Mouse (Mus musculus): ENCODE measurements around the gene Fndc9. TPM values are rescaled to one million over a fixed set of nuclear protein-coding genes. Genes with fewer than 3 reads are reported as not detected.
A peak's percentile ranks its signal among the peaks of the same experiment; 100 is the strongest.

Fndc9 gene
- polyA plus RNA-seq, 1 experiment from 2014 or later, result 10.0 TPM

DNA sequence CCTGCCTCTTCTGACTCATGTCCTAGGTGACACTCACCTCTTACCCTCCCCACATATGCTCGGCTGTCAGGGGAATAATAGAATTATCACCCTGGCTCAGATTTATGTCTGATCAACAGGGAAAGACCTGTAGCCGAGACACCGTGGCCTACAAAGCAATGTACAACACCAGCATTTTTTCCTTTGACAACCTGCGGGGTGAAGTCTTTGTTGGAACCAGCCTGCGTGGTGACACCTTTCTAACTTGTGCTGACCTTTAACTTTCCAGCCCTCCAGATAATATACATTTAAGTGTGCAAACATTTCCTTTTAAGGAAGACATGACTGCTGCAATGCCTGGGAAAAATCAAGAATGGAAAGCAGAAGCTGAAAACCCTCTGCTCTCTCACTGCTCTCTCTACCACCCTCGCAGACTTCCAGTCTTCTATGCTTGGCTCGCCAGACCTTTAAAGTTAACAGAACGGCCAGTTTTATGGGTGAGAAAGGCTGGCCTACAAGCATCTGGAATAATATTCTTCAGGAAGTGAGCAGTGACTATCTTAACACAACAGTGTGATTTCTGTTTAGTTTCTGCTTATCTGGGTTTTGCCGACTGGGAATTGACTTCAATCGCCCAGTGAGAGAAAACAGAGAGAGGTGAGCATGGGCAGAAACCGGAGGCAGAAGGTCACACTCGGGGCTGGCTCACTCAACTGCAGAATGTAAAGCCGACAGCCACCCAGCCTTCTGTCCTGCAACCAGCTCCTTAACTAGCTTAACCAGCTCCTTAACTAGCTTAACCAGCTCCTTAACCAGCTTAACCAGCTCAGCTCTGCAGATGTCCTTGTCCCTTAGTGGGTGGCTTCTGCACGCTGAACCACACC, 20.7 kb upstream of the Fndc9 start:
- no peaks in the 10 kb centered on the region for H3K36me3 ChIP-seq (replicated peaks)
- no peak overlapping the region for H3K4me3 ChIP-seq
- 77% methylated on average over 14 of the region's 14 CpGs for WGBS
- no peaks in the 10 kb centered on the region for H3K27me3 ChIP-seq (replicated peaks)
- no peak for ATAC-seq (replicated peaks)
- H3K9me3 ChIP-seq, result no peaks in the 10 kb centered on the region
- H3K27ac ChIP-seq, result peak overlapping the region; percentile 74
- no peak overlapping the region for H3K9ac ChIP-seq
- H3K4me1 ChIP-seq, result peaks cover 36% of the 10 kb centered on the region
- H3K4me2 ChIP-seq, result no peak overlapping the region

DNA sequence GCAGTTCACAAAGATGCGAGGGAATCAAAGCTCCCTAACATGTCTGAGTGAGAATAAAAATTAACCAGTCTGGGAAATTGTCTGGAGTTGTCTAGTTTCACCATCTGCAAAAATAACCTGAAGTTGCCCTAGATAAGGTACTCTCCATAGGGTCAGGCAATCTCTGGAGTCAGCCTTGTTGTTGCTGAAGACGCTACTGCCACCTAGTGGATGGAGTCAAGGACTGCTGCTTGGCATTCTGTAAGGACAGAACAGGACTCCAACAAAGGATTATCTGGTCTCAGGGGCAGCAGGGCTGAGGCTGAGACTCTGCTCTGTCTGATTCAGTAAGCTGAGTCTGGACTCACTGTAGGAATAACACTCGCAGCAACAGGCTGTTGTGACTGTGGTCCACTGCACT, 20.0 kb upstream of the Fndc9 start:
- Histone ChIP-seq H3K27me3 (replicated peaks) (no peaks in the 10 kb centered on the region), H3K4me3 (no peak overlapping the region), H3K27ac (peak overlapping the region; percentile 74), H3K9me3 (no peaks in the 10 kb centered on the region), H3K4me2 (no peak overlapping the region), H3K4me1 (peaks cover 44% of the 10 kb centered on the region), H3K9ac (no peak overlapping the region), H3K36me3 (replicated peaks) (no peaks in the 10 kb centered on the region)
- 23% methylated on average over 3 of the region's 3 CpGs for WGBS
- ATAC-seq (replicated peaks), result peak; percentile 46

DNA sequence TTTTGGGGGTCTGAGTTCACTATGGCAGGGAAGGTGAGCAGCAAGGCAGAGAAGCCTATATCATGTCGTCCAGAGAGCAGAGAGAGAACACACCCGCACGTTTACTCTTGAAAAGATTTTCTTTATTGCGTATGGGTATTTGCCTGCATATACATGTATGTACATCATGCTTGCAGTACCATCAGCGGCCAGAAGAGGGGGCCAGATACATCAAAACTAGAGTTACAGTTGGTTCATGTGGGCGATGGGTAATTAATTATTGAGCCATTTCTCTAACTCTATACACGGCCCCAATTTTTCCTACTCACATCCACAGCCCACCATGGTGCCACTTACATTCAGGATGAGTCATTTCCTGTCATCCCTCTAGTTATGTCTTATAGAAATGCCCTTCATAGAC, 18.7 kb upstream of the Fndc9 start:
- Histone ChIP-seq H3K4me3 (no peak overlapping the region), H3K27me3 (replicated peaks) (no peaks in the 10 kb centered on the region), H3K9me3 (no peaks in the 10 kb centered on the region), H3K36me3 (replicated peaks) (no peaks in the 10 kb centered on the region), H3K27ac (peak overlapping the region; percentile 90; the same call in 1 of the 2 replicates), H3K9ac (no peak overlapping the region), H3K4me1 (peaks cover 45% of the 10 kb centered on the region), H3K4me2 (no peak overlapping the region)
- WGBS, result 77% methylated on average over 7 of the region's 7 CpGs
- no peak for ATAC-seq (replicated peaks)

- WGBS, result 78% methylated on average over 9 of the region's 9 CpGs
- Histone ChIP-seq H3K36me3 (replicated peaks) (peaks cover 8% of the 10 kb centered on the region), H3K9me3 (no peaks in the 10 kb centered on the region), H3K27ac (peak overlapping the region; percentile 90), H3K27me3 (replicated peaks) (no peaks in the 10 kb centered on the region), H3K9ac (no peak overlapping the region), H3K4me2 (no peak overlapping the region), H3K4me1 (peaks cover 45% of the 10 kb centered on the region), H3K4me3 (no peak overlapping the region)
- ATAC-seq (replicated peaks), result no peak
Measured at GRCm38 (mm10) chr11:46217686-46218085, 17.6 kb upstream of the Fndc9 start.

DNA sequence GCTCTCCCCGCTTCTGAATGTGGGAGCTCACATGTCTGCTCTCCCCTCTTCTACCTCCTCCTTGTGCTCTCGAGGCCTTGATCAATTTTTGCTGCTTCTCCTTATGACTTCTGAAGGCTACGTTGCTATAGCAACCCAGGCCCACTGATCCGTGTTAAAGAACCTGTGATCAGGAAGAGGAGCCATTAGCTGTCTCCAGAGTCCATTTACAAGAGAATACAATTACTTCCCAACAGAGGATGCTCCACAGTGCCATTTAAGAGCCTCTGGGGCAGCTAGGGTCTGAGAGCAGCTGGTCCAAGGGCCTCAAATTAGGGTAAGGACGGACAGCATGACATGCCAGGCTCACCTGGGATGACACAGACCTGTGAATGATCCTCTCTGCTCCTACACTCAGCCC, 16.7 kb upstream of the Fndc9 start:
- Histone ChIP-seq H3K4me3 (no peak overlapping the region), H3K9me3 (no peaks in the 10 kb centered on the region), H3K27ac (peak overlapping the region; percentile 90), H3K4me1 (peaks cover 45% of the 10 kb centered on the region), H3K27me3 (replicated peaks) (no peaks in the 10 kb centered on the region), H3K36me3 (replicated peaks) (peaks cover 11% of the 10 kb centered on the region), H3K4me2 (no peak overlapping the region), H3K9ac (no peak overlapping the region)
- peak; percentile 73 for ATAC-seq (replicated peaks)
- 11% methylated on average over 5 of the region's 5 CpGs for WGBS

DNA sequence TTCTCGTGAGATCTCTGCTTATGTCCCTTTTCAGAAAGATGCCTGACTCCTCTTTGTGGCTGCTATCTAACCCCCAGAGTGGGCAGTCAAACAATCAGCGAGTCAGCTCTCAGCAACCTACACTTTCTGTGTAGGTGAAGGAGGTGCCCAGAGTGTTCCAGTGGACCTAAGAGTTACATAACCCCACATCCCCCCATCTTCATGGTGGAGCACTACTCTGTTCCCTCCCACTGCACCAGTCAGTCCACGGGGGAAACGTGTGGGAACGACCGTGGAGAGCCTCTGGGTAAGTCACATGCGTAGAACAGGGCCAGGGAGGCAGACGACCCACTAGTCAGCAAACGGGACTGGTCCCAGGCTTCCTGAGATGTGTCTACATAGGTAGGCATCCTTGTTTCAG, 16.0 kb upstream of the Fndc9 start:
- Histone ChIP-seq H3K4me1 (peaks cover 45% of the 10 kb centered on the region), H3K27ac (peak overlapping the region; percentile 90), H3K4me3 (no peak overlapping the region), H3K9ac (no peak overlapping the region), H3K27me3 (replicated peaks) (no peaks in the 10 kb centered on the region), H3K36me3 (replicated peaks) (peaks cover 11% of the 10 kb centered on the region), H3K4me2 (no peak overlapping the region), H3K9me3 (no peaks in the 10 kb centered on the region)
- 75% methylated on average over 9 of the region's 9 CpGs for WGBS
- ATAC-seq (replicated peaks), result 0 out of 2 replicates have a peak, but pooled peaks have one; percentile 12

- H3K4me1 ChIP-seq, result peaks cover 38% of the 10 kb centered on the region
- no peak overlapping the region for H3K9ac ChIP-seq
- no peak overlapping the region for H3K4me2 ChIP-seq
- peaks cover 11% of the 10 kb centered on the region for H3K36me3 ChIP-seq (replicated peaks)
- no peaks in the 10 kb centered on the region for H3K27me3 ChIP-seq (replicated peaks)
- 34% methylated on average over 2 of the region's 2 CpGs for WGBS
- peak; percentile 21; the same call in 1 of the 2 replicates for ATAC-seq (replicated peaks)
- peak overlapping the region; percentile 90 for H3K27ac ChIP-seq
- H3K9me3 ChIP-seq, result no peaks in the 10 kb centered on the region
- no peak overlapping the region for H3K4me3 ChIP-seq
Measured at GRCm38 (mm10) chr11:46220211-46220610, 15.1 kb upstream of the Fndc9 start.

- Histone ChIP-seq H3K9me3 (no peaks in the 10 kb centered on the region), H3K27me3 (replicated peaks) (no peaks in the 10 kb centered on the region), H3K36me3 (replicated peaks) (peaks cover 11% of the 10 kb centered on the region), H3K27ac (no peak overlapping the region), H3K4me3 (no peak overlapping the region), H3K9ac (no peak overlapping the region), H3K4me1 (peaks cover 19% of the 10 kb centered on the region), H3K4me2 (no peak overlapping the region)
- no peak for ATAC-seq (replicated peaks)
- WGBS, result 81% methylated on average over 2 of the region's 2 CpGs
Measured at GRCm38 (mm10) chr11:46223575-46223974, 11.8 kb upstream of the Fndc9 start.

DNA sequence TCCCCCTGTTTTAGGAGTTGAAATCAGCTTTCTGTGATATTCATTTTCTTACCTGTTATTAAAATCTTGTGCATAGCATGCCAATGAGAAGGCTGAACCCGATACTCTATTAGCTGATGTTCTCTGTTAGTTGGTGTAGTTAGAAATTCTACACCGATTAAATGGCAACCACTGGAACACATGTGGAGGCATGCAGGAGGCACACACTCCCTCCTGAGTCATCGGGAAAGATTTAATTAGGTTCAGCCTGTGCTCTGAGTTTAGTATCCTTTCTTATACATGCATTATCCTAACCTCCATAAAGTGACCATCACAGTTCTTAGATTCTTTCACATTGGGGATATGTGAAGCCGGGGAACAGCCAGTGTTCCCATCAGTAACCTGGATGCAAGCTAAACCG, 10.0 kb upstream of the Fndc9 start:
- Histone ChIP-seq H3K4me1 (peaks cover 2% of the 10 kb centered on the region), H3K9me3 (no peaks in the 10 kb centered on the region), H3K36me3 (replicated peaks) (peaks cover 11% of the 10 kb centered on the region), H3K4me3 (no peak overlapping the region), H3K27me3 (replicated peaks) (no peaks in the 10 kb centered on the region), H3K27ac (no peak overlapping the region), H3K4me2 (no peak overlapping the region), H3K9ac (no peak overlapping the region)
- WGBS, result 90% methylated on average over 5 of the region's 5 CpGs
- ATAC-seq (replicated peaks), result no peak

GRCm38 (mm10) chr11:46230184-46230583, 5.1 kb upstream of the Fndc9 start:
- Histone ChIP-seq H3K36me3 (replicated peaks) (no peaks in the 10 kb centered on the region; the same call in 1 of the 2 replicates), H3K9ac (no peak overlapping the region), H3K4me1 (peaks cover 9% of the 10 kb centered on the region), H3K4me2 (no peak overlapping the region), H3K27me3 (replicated peaks) (no peaks in the 10 kb centered on the region), H3K27ac (no peak overlapping the region), H3K9me3 (no peaks in the 10 kb centered on the region), H3K4me3 (no peak overlapping the region)
- 66% methylated on average over 6 of the region's 6 CpGs for WGBS
- ATAC-seq (replicated peaks), result no peak

GRCm38 (mm10) chr11:46232803-46233202, 2.5 kb upstream of the Fndc9 start:
- no peak overlapping the region for H3K4me3 ChIP-seq
- no peaks in the 10 kb centered on the region for H3K9me3 ChIP-seq
- peaks cover 7% of the 10 kb centered on the region; the same call in 1 of the 2 replicates for H3K36me3 ChIP-seq (replicated peaks)
- H3K4me2 ChIP-seq, result no peak overlapping the region
- H3K27ac ChIP-seq, result no peak overlapping the region
- 87% methylated on average over 4 of the region's 4 CpGs for WGBS
- peaks cover 29% of the 10 kb centered on the region for H3K4me1 ChIP-seq
- H3K9ac ChIP-seq, result no peak overlapping the region
- no peaks in the 10 kb centered on the region for H3K27me3 ChIP-seq (replicated peaks)
- ATAC-seq (replicated peaks), result no peak

GRCm38 (mm10) chr11:46233966-46234365, 1.4 kb upstream of the Fndc9 start:
- H3K36me3 ChIP-seq (replicated peaks), result peaks cover 12% of the 10 kb centered on the region; the same call in 1 of the 2 replicates

DNA sequence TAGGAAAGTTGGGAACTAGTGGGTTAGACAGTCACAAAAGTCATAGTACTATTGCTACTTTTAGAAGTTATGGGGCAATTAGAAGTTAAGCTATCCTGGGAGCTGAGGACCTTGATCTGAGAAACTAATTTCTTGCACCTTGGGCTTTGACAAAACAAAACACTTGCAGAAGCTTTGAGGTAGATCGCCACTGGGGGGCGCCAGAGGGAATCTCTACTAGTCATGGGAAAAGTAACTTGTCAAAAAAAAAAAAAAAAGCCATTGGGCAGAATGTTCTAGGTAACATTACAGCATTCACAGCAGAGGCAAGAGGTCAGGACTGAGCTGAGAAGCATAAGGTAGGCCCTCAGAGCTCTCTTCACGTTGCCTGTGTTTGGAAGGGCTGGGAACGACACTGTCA, 1.6 kb downstream of the Fndc9 start:
- WGBS, result 50% methylated on average over 4 of the region's 4 CpGs
- Histone ChIP-seq H3K4me2 (no peak overlapping the region), H3K36me3 (replicated peaks) (peaks cover 37% of the 10 kb centered on the region), H3K4me3 (no peak overlapping the region), H3K9ac (no peak overlapping the region), H3K4me1 (peaks cover 29% of the 10 kb centered on the region), H3K9me3 (no peaks in the 10 kb centered on the region), H3K27ac (no peak overlapping the region), H3K27me3 (replicated peaks) (no peaks in the 10 kb centered on the region)
- no peak for ATAC-seq (replicated peaks)

More at GRCm38 (mm10) chr11:46233966-46234365, 1.4 kb upstream of the Fndc9 start:
- WGBS, result 60% methylated on average over 4 of the region's 4 CpGs
- no peak overlapping the region for H3K4me3 ChIP-seq
- no peaks in the 10 kb centered on the region for H3K9me3 ChIP-seq
- no peak overlapping the region for H3K4me2 ChIP-seq
- ATAC-seq (replicated peaks), result no peak
- H3K9ac ChIP-seq, result no peak overlapping the region
- peak overlapping the region; percentile 78 for H3K27ac ChIP-seq
- H3K27me3 ChIP-seq (replicated peaks), result no peaks in the 10 kb centered on the region
- H3K4me1 ChIP-seq, result peaks cover 29% of the 10 kb centered on the region
